Mouse (Mus musculus) embryonic facial prominence, embryonic 14.5 days (tissue): Measurements from ENCODE around the gene Abhd17a. TPM values are rescaled to one million over a fixed set of nuclear protein-coding genes. Genes with fewer than 3 reads are reported as not detected.

ENCODE experiments used
- ATAC-seq: fragments of 200-750 bp; cut with Nextera tagmentation; 2 replicates; pipeline ENCODE4 v1.8.0; 2017; ENCODE audit warnings: low read depth, moderate number of reproducible peaks, moderate TSS enrichment
- DNase-seq: peaks from one replicate; pipeline ENCODE4 v3.0.0-alpha.2; 2015; ENCODE audit warnings: low spot score
- H3K27ac ChIP-seq: fragments of 300-500 bp; sonication (generic); replicated peaks from 2 replicates; pipeline ENCODE4 v1.5.1; 2014; ENCODE audit warnings: low read depth, mild to moderate bottlenecking, low read length, moderate library complexity
- H3K27me3 ChIP-seq: fragments of 300-500 bp; sonication (generic); replicated peaks from 2 replicates; pipeline ENCODE4 v1.6.1; 2014; ENCODE audit warnings: low read length; ENCODE audit not compliant: control insufficient read depth, insufficient read depth
- H3K36me3 ChIP-seq: fragments of 300-500 bp; sonication (generic); 2 replicates; pipeline ENCODE4 v1.6.1; 2014; ENCODE audit warnings: low read length, mixed read lengths; ENCODE audit not compliant: control insufficient read depth, insufficient read depth
- H3K4me1 ChIP-seq: fragments of 300-500 bp; sonication (generic); 2 replicates; pipeline ENCODE4 v1.6.1; 2014; ENCODE audit warnings: antibody characterized with exemption, low read length; ENCODE audit not compliant: control insufficient read depth, insufficient read depth
- H3K4me2 ChIP-seq: fragments of 300-500 bp; sonication (generic); 2 replicates; pipeline ENCODE4 v1.6.1; 2014; ENCODE audit warnings: low read depth, mild to moderate bottlenecking, low read length, moderate library complexity, mixed read lengths
- H3K4me3 ChIP-seq: fragments of 300-500 bp; sonication (generic); 2 replicates; pipeline ENCODE4 v1.5.1; 2014; ENCODE audit warnings: low read depth, mild to moderate bottlenecking, low read length
- H3K9ac ChIP-seq: fragments of 300-500 bp; sonication (generic); 2 replicates; pipeline ENCODE4 v1.6.1; 2014; ENCODE audit warnings: low read depth, mild to moderate bottlenecking, low read length, moderate library complexity, mixed read lengths
- H3K9me3 ChIP-seq: fragments of 300-500 bp; sonication (generic); 2 replicates; pipeline ENCODE4 v1.6.1; 2016; ENCODE audit warnings: low read length; ENCODE audit not compliant: control insufficient read depth
- WGBS: fragments of 180-500 bp; shearing (Covaris S2); extraction: QIAGEN DNeasy Blood & Tissue Kit; methylation state at CpG from one replicate; pipeline ENCODE4 v1.1.7; 2014; 5-methylcytosine and 5-hydroxymethylcytosine counted together
- polyA plus RNA-seq: library from polyadenylated mRNA; unstranded; fragments of >200 nt; fragmentation: Nextera tagmentation; extraction: Ambion mirVana; gene quantifications from 2 replicates; pipeline ENCODE4 v1.2.1, GENCODE M21; 2014

Gene Abhd17a
- polyA plus RNA-seq, 1 experiment from 2014 or later: 115 TPM

- no peaks in the 10 kb centered on the region for H3K4me1 ChIP-seq
- whole genome bisulfite sequencing: 71% methylated on average over 9 of the region's 9 CpGs
- ATAC-seq: no peak
Observed at GRCm38 (mm10) chr10:80552364-80552763, 37.8 kb downstream of the Abhd17a start.

GRCm38 (mm10) chr10:80549279-80549678 is 40.9 kb downstream of the Abhd17a start:
- ATAC-seq (no peak), DNase-seq (no peak)
- no peak overlapping the region for H3K4me3 ChIP-seq
- WGBS: 91% methylated on average over 19 of the region's 21 CpGs
- no peak overlapping the region for H3K9ac ChIP-seq
- H3K4me1 ChIP-seq: no peaks in the 10 kb centered on the region
- H3K36me3 ChIP-seq: peaks cover 64% of the 10 kb centered on the region
- H3K27ac ChIP-seq: no peak overlapping the region
- no peak overlapping the region for H3K4me2 ChIP-seq
- no peaks in the 10 kb centered on the region for H3K9me3 ChIP-seq
- no peaks in the 10 kb centered on the region for H3K27me3 ChIP-seq

More at GRCm38 (mm10) chr10:80552364-80552763, 37.8 kb downstream of the Abhd17a start:
- Histone ChIP-seq H3K27ac (no peak overlapping the region), H3K9ac (no peak overlapping the region), H3K4me3 (no peak overlapping the region), H3K27me3 (no peaks in the 10 kb centered on the region), H3K36me3 (peaks cover 33% of the 10 kb centered on the region), H3K4me2 (no peak overlapping the region), H3K9me3 (no peaks in the 10 kb centered on the region)
- no peak for DNase-seq

- DNase-seq (peak; percentile 51), ATAC-seq (peak; percentile 39; the same call in 1 of the 2 replicates)
- WGBS: 71% methylated on average over 10 of the region's 10 CpGs
- Histone ChIP-seq H3K9me3 (no peaks in the 10 kb centered on the region), H3K27ac (no peak overlapping the region), H3K4me3 (no peak overlapping the region), H3K9ac (no peak overlapping the region), H3K4me1 (no peaks in the 10 kb centered on the region), H3K27me3 (no peaks in the 10 kb centered on the region), H3K36me3 (peaks cover 71% of the 10 kb centered on the region), H3K4me2 (no peak overlapping the region)
Observed at GRCm38 (mm10) chr10:80548428-80549006, 41.6 kb downstream of the Abhd17a start.

- Histone ChIP-seq H3K9me3 (no peaks in the 10 kb centered on the region), H3K4me3 (no peak overlapping the region), H3K4me1 (no peaks in the 10 kb centered on the region), H3K27me3 (no peaks in the 10 kb centered on the region), H3K27ac (no peak overlapping the region), H3K4me2 (no peak overlapping the region), H3K36me3 (peaks cover 81% of the 10 kb centered on the region), H3K9ac (no peak overlapping the region)
- ATAC-seq (no peak), DNase-seq (no peak)
- WGBS: 93% methylated on average over 15 of the region's 15 CpGs
Observed at GRCm38 (mm10) chr10:80547539-80547938, 42.6 kb downstream of the Abhd17a start.

GRCm38 (mm10) chr10:80546945-80547344 is 43.2 kb downstream of the Abhd17a start:
- H3K4me1 ChIP-seq: no peaks in the 10 kb centered on the region
- no peak overlapping the region for H3K27ac ChIP-seq
- no peak for ATAC-seq
- peaks cover 87% of the 10 kb centered on the region for H3K36me3 ChIP-seq
- no peak for DNase-seq
- WGBS: 96% methylated on average over 4 of the region's 4 CpGs
- H3K9ac ChIP-seq: no peak overlapping the region
- no peak overlapping the region for H3K4me2 ChIP-seq
- no peak overlapping the region for H3K4me3 ChIP-seq
- H3K9me3 ChIP-seq: no peaks in the 10 kb centered on the region
- no peaks in the 10 kb centered on the region for H3K27me3 ChIP-seq

- Histone ChIP-seq H3K27me3 (no peaks in the 10 kb centered on the region), H3K27ac (no peak overlapping the region), H3K36me3 (peaks cover 91% of the 10 kb centered on the region), H3K4me3 (no peak overlapping the region), H3K4me1 (no peaks in the 10 kb centered on the region), H3K9me3 (no peaks in the 10 kb centered on the region), H3K4me2 (no peak overlapping the region), H3K9ac (no peak overlapping the region)
- ATAC-seq: no peak
- no peak for DNase-seq
- 90% methylated on average over 8 of the region's 8 CpGs for WGBS
Observed at GRCm38 (mm10) chr10:80545590-80545989, 44.6 kb downstream of the Abhd17a start.

- H3K4me2 ChIP-seq: no peak overlapping the region
- peaks cover 2% of the 10 kb centered on the region; the same call in 1 of the 2 replicates for H3K27me3 ChIP-seq
- DNase-seq: no peak
- WGBS: 94% methylated on average over 14 of the region's 14 CpGs
- no peaks in the 10 kb centered on the region for H3K9me3 ChIP-seq
- H3K4me1 ChIP-seq: no peaks in the 10 kb centered on the region
- H3K9ac ChIP-seq: no peak overlapping the region
- ATAC-seq: no peak
- peaks cover 76% of the 10 kb centered on the region for H3K36me3 ChIP-seq
- no peak overlapping the region for H3K27ac ChIP-seq
- H3K4me3 ChIP-seq: no peak overlapping the region
Observed at GRCm38 (mm10) chr10:80543873-80544272, 46.3 kb downstream of the Abhd17a start.

GRCm38 (mm10) chr10:80539493-80539892 is 50.6 kb downstream of the Abhd17a start:
- Histone ChIP-seq H3K4me3 (no peak overlapping the region), H3K4me1 (no peaks in the 10 kb centered on the region), H3K9me3 (no peaks in the 10 kb centered on the region), H3K9ac (no peak overlapping the region), H3K4me2 (no peak overlapping the region), H3K27me3 (peaks cover 34% of the 10 kb centered on the region), H3K27ac (no peak overlapping the region), H3K36me3 (peaks cover 32% of the 10 kb centered on the region)
- no peak for DNase-seq
- WGBS: 44% methylated on average over 5 of the region's 5 CpGs
- no peak for ATAC-seq

- ATAC-seq (peak; percentile 64), DNase-seq (peak; percentile 67)
- H3K9ac ChIP-seq: no peak within 1 kb of the TSS
- peak within 1 kb of the TSS; percentile 13 for H3K4me3 ChIP-seq
- peak within 1 kb of the TSS; percentile 38 for H3K4me2 ChIP-seq
- H3K4me1 ChIP-seq: no peaks in the 10 kb centered on the region
- no peaks in the 10 kb centered on the region for H3K9me3 ChIP-seq
- H3K36me3 ChIP-seq: peaks cover 26% of the 10 kb centered on the region
- peaks cover 34% of the 10 kb centered on the region for H3K27me3 ChIP-seq
- H3K27ac ChIP-seq: no peak within 1 kb of the TSS
- WGBS: 3% methylated on average over 27 of the region's 30 CpGs
Observed at GRCm38 (mm10) chr10:80538710-80539394, 51.3 kb downstream of the Abhd17a start, which contains the start of gene Atp8b3. Atp8b3 (minus strand) TSS chr10:80539124.
